Mouse (Mus musculus) ovary, adult 18-20 months (tissue): Measurements from ENCODE around the gene Fcgr3.

ENCODE experiments used
- DNase-seq: peaks from one replicate; pipeline ENCODE4 v3.0.0; 2022; ENCODE audit warnings: low spot score, mixed read lengths

Gene Fcgr3

DNA sequence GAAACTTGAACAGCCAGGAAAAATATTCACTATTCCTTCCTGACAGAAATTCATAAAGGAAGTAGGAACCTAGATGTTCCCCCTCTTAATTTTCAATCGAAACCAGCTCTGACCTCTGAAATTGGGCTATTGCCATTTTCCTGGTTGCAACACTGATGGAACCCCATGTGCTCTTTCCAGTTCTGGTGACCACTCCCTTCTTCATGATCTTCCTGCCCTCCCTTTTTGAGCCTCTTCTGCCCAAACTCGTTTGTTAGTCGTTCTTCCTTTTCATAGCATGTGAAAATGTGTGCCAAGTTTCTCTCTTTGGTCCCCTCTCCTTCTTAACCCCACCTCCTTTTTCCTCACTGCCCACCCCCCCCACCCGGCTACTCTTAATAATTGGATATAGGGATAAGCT lies 53.0 kb downstream of the Fcgr3 start:
- no peak for DNase-seq

- DNase-seq = no peak
Observed at GRCm38 (mm10) chr1:171006905-171007304, 57.8 kb downstream of the Fcgr3 start.

GRCm38 (mm10) chr1:171006335-171006734 lies 58.4 kb downstream of the Fcgr3 start:
- no peak for DNase-seq

- DNase-seq = no peak
Observed at GRCm38 (mm10) chr1:171005586-171005985, 59.1 kb downstream of the Fcgr3 start.

DNA sequence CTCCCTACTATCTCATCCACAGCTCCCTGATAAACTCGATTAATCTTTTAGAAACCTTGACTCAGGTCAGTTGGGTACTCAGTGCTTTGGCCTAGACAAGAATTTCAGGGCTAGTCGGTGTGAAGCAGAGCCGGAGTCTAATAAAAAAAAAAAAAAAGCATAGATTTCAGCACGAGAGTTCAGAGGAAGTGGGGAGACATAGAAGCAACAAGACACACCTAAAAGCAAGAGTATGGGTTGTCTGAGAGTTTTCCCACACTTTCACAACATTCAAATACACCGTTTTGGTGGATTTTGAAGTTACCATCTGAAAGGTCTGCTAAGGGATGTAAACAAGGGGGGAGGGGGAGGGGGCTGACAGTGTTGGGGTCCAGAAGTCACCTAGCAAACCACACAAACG lies 59.7 kb downstream of the Fcgr3 start:
- DNase-seq = no peak
